In genomic region chr5:116024327-116024739, GRCm38 (mm10) we compare ENCODE assay signal across 8 mouse cellular contexts. TPM values are rescaled to one million over a fixed set of nuclear protein-coding genes. Genes with fewer than 3 reads are reported as not detected.
A peak's percentile ranks its signal among the peaks of the same experiment; 100 is the strongest.
DNase-seq lines count a peak whose midpoint lies in the region; ATAC-seq lines count a peak whose summit lies in the region.

Gene Prkab1, minus strand, starts transcription at chr5:116024508.

- peak; percentile 94 for DNase-seq in CD4-positive helper T cell, adult 2 months (ENCODE audit: low read depth, low spot score)
- peak; percentile 85 for DNase-seq in brain, embryonic 18.5 days (ENCODE audit: low read depth, low spot score)
- peak; percentile 96 for DNase-seq in kidney, postnatal 10 days
- DNase-seq in natural killer cell, adult 2 months (ENCODE audit: low spot score in 2 of 2) = peak; percentile 91

- peak within 1 kb of the TSS; percentile 96 for H3K4me2 ChIP-seq in heart, embryonic 13.5 days
- peak within 1 kb of the TSS; percentile 90 for H3K4me2 ChIP-seq in liver, embryonic 12.5 days
- peak within 1 kb of the TSS; percentile 73 for H3K4me2 ChIP-seq in stomach, embryonic 15.5 days

- peak within 1 kb of the TSS; percentile 95 for H3K4me3 ChIP-seq in heart, embryonic 13.5 days
- peak within 1 kb of the TSS; percentile 94 for H3K4me3 ChIP-seq in liver, embryonic 12.5 days
- peak within 1 kb of the TSS; percentile 64 for H3K4me3 ChIP-seq in stomach, embryonic 15.5 days (replicated peaks)

- H3K27me3 ChIP-seq in heart, embryonic 13.5 days (replicated peaks) = no peaks in the 10 kb centered on the region
- H3K27me3 ChIP-seq in liver, embryonic 12.5 days (replicated peaks) = no peaks in the 10 kb centered on the region
- H3K27me3 ChIP-seq in stomach, embryonic 15.5 days (replicated peaks) = no peaks in the 10 kb centered on the region

- ATAC-seq in erythroid progenitor cell, adult 5-6 weeks (replicated peaks; ENCODE audit: low FRiP score, poor library complexity, severe bottlenecking) = peak; percentile 73
- peak; percentile 87 for ATAC-seq in heart, embryonic 13.5 days (ENCODE audit: extremely low read depth, insufficient number of reproducible peaks, low FRiP score, low TSS enrichment)
- peak; percentile 81 for ATAC-seq in liver, embryonic 12.5 days
- peak; percentile 95 for ATAC-seq in stomach, embryonic 15.5 days (ENCODE audit: insufficient read depth, low FRiP score, low read depth)

- peaks cover 32% of the 10 kb centered on the region for H3K36me3 ChIP-seq in heart, embryonic 13.5 days
- H3K36me3 ChIP-seq in liver, embryonic 12.5 days = peaks cover 39% of the 10 kb centered on the region
- H3K36me3 ChIP-seq in stomach, embryonic 15.5 days = peaks cover 20% of the 10 kb centered on the region

- WGBS in heart, embryonic 13.5 days = under 1% methylated on average over 46 of the region's 46 CpGs
- under 1% methylated on average over 45 of the region's 46 CpGs for WGBS in liver, embryonic 12.5 days (ENCODE audit: insufficient replicate concordance)
- under 1% methylated on average over 46 of the region's 46 CpGs for WGBS in stomach, embryonic 15.5 days

- no peaks in the 10 kb centered on the region for H3K9me3 ChIP-seq in heart, embryonic 13.5 days
- H3K9me3 ChIP-seq in liver, embryonic 12.5 days (replicated peaks) = no peaks in the 10 kb centered on the region
- H3K9me3 ChIP-seq in stomach, embryonic 15.5 days = no peaks in the 10 kb centered on the region

- H3K27ac ChIP-seq in heart, embryonic 13.5 days (replicated peaks) = peak within 1 kb of the TSS; percentile 86
- H3K27ac ChIP-seq in liver, embryonic 12.5 days = peak within 1 kb of the TSS; percentile 98
- peak within 1 kb of the TSS; percentile 92 for H3K27ac ChIP-seq in stomach, embryonic 15.5 days

- peak within 1 kb of the TSS; percentile 92 for H3K9ac ChIP-seq in heart, embryonic 13.5 days
- H3K9ac ChIP-seq in liver, embryonic 12.5 days = peak within 1 kb of the TSS; percentile 99
- H3K9ac ChIP-seq in stomach, embryonic 15.5 days = peak within 1 kb of the TSS; percentile 62

- H3K4me1 ChIP-seq in heart, embryonic 13.5 days = peaks cover 49% of the 10 kb centered on the region
- H3K4me1 ChIP-seq in liver, embryonic 12.5 days = peaks cover 86% of the 10 kb centered on the region
- H3K4me1 ChIP-seq in stomach, embryonic 15.5 days = peaks cover 17% of the 10 kb centered on the region; the same call in 1 of the 2 replicates

RNA-seq across cellular contexts. Expression of gene Prkab1, which starts in this region (rescaled TPM):
- total RNA-seq in erythroid progenitor cell, adult 5-6 weeks (2015; ENCODE audit: low replicate concordance) = 152 and 176 TPM in 2 replicates
- total RNA-seq in erythroid progenitor cell, adult 5-6 weeks (2017; ENCODE audit: low replicate concordance) = 73.6 and 102 TPM in 2 replicates
- 43.1 and 43.9 TPM in 2 replicates for polyA plus RNA-seq in heart, embryonic 13.5 days (2015; fragmentation: Nextera tagmentation; extraction: Ambion mirVana)
- polyA plus RNA-seq in liver, embryonic 12.5 days (2016; fragmentation: Nextera tagmentation; extraction: Ambion mirVana) = 106 and 110 TPM in 2 replicates
- polyA plus RNA-seq in stomach, embryonic 15.5 days (2015; fragmentation: Nextera tagmentation; extraction: Ambion mirVana) = 66.0 and 70.9 TPM in 2 replicates

Comparison
In these comparisons a context has a peak if more than half of its experiments do, and no peak if none do; other contexts are left out.
1. Peak in every context shown above with its lines: DNase-seq, ATAC-seq, H3K4me3 ChIP-seq and H3K27ac ChIP-seq.